Mouse (Mus musculus) CH12.LX (cell line): ENCODE measurements around the gene Smtnl2. TPM values are rescaled to one million over a fixed set of nuclear protein-coding genes. Genes with fewer than 3 reads are reported as not detected.

Experiments used
- DNase-seq: peaks from one replicate; pipeline ENCODE4 v3.0.0-alpha.2; 2013; ENCODE audit errors: extremely low read depth
- H3K27ac ChIP-seq: 2 replicates; pipeline ENCODE4 v1.5.1; 2012; ENCODE audit warnings: low read depth, mild to moderate bottlenecking, control low read depth, moderate library complexity; ENCODE audit not compliant: insufficient read depth
- H3K27me3 ChIP-seq: replicated peaks from 2 replicates; pipeline ENCODE3; 2012; ENCODE audit warnings: inconsistent platforms
- H3K36me3 ChIP-seq, 2 experiments: replicated peaks in 1 of 2; 2 replicates each; pipeline versions ENCODE3 to v1.6.1; 2012; ENCODE audit warnings: inconsistent platforms in 1 of 2, low read length in 1 of 2, mild to moderate bottlenecking in 1 of 2, mixed read lengths in 1 of 2, moderate library complexity in 1 of 2; ENCODE audit not compliant: control insufficient read depth in 1 of 2, insufficient read depth in 1 of 2
- H3K4me1 ChIP-seq, 2 experiments: 2 replicates each; pipeline ENCODE4 v1.6.1; 2012; ENCODE audit warnings: inconsistent platforms in 1 of 2, moderate library complexity in 1 of 2; ENCODE audit not compliant: insufficient read depth in 2 of 2, control insufficient read depth in 1 of 2
- H3K4me2 ChIP-seq: 2 replicates; pipeline ENCODE4 v1.6.1; 2012; ENCODE audit warnings: low read depth, mild to moderate bottlenecking, control low read depth; ENCODE audit not compliant: poor library complexity, insufficient read depth, severe bottlenecking
- H3K4me3 ChIP-seq, 3 experiments: fragments of 150-350 bp in 1 of 3; sonication (generic) in 1 of 3; replicated peaks in 1 of 3; 2 replicates each; pipeline versions ENCODE3 to v1.5.1; 2011 to 2012; ENCODE audit warnings: low read depth in 2 of 3, low read length in 2 of 3, mild to moderate bottlenecking in 2 of 3, moderate library complexity in 2 of 3, control low read depth in 1 of 3, improper control_type of control experiment in 1 of 3, inconsistent platforms in 1 of 3, mixed read lengths in 1 of 3; ENCODE audit not compliant: poor library complexity in 1 of 3
- H3K79me2 ChIP-seq: replicated peaks from 2 replicates; pipeline ENCODE4 v1.6.1; 2012; ENCODE audit warnings: mild to moderate bottlenecking, moderate library complexity; ENCODE audit not compliant: control insufficient read depth, poor library complexity, insufficient read depth, severe bottlenecking; ENCODE audit errors: extremely low read depth
- H3K9ac ChIP-seq: 2 replicates; pipeline ENCODE4 v1.6.1; 2012; ENCODE audit warnings: low read depth, mild to moderate bottlenecking, control low read depth, moderate library complexity; ENCODE audit not compliant: insufficient read depth
- H3K9me3 ChIP-seq: replicated peaks from 2 replicates; pipeline ENCODE3; 2012; ENCODE audit warnings: low read length, inconsistent platforms, mixed read lengths
- BHLHE40 ChIP-seq: IDR thresholded peaks from 2 replicates; pipeline ENCODE4 v1.6.1; 2011; ENCODE audit warnings: mild to moderate bottlenecking, low read depth, low read length, improper control_type of control experiment
- E2F4 ChIP-seq: IDR thresholded peaks from 2 replicates; pipeline ENCODE4 v1.6.1; 2011; ENCODE audit warnings: low read depth, low read length, improper control_type of control experiment; ENCODE audit not compliant: insufficient replicate concordance
- ETS1 ChIP-seq: conservative IDR thresholded peaks from 2 replicates; pipeline ENCODE4 v1.6.1; 2012; ENCODE audit warnings: low read depth, mild to moderate bottlenecking, inconsistent platforms, low read length, improper control_type of control experiment, moderate library complexity
- HCFC1 ChIP-seq: IDR thresholded peaks from 2 replicates; pipeline ENCODE4 v1.6.1; 2012; ENCODE audit warnings: low read depth, mild to moderate bottlenecking, inconsistent platforms, low read length, improper control_type of control experiment
- IRF4 ChIP-seq: IDR thresholded peaks from 2 replicates; pipeline ENCODE4 v1.6.1; 2014; ENCODE audit warnings: low read depth, mild to moderate bottlenecking, inconsistent platforms, low read length, improper control_type of control experiment
- JUN ChIP-seq: IDR thresholded peaks from 2 replicates; pipeline ENCODE4 v1.6.1; 2011; ENCODE audit warnings: low read depth, mild to moderate bottlenecking, low read length, improper control_type of control experiment, moderate library complexity; ENCODE audit not compliant: insufficient read depth
- KAT2A ChIP-seq: IDR thresholded peaks from 2 replicates; pipeline ENCODE4 v1.6.1; 2012; ENCODE audit warnings: low read length, improper control_type of control experiment, inconsistent platforms; ENCODE audit not compliant: insufficient replicate concordance
- MAX ChIP-seq: IDR thresholded peaks from 2 replicates; pipeline ENCODE4 v1.6.1; 2011; ENCODE audit warnings: low read length, improper control_type of control experiment
- MAZ ChIP-seq: IDR thresholded peaks from 2 replicates; pipeline ENCODE4 v1.6.1; 2012; ENCODE audit warnings: low read depth, mild to moderate bottlenecking, inconsistent platforms, low read length, improper control_type of control experiment, moderate library complexity
- NELFE ChIP-seq: IDR thresholded peaks from 2 replicates; pipeline ENCODE4 v1.6.1; 2011; ENCODE audit warnings: low read depth, low read length, improper control_type of control experiment
- PAX5 ChIP-seq: IDR thresholded peaks from 2 replicates; pipeline ENCODE4 v1.6.1; 2012; ENCODE audit warnings: low read length, inconsistent platforms, mixed read lengths
- SIN3A ChIP-seq: IDR thresholded peaks from 2 replicates; pipeline ENCODE4 v1.6.1; 2012; ENCODE audit warnings: low read length, improper control_type of control experiment, inconsistent platforms
- SMC3 ChIP-seq: IDR thresholded peaks from 2 replicates; pipeline ENCODE4 v1.6.1; 2011; ENCODE audit warnings: low read depth, low read length, improper control_type of control experiment
- UBTF ChIP-seq: IDR thresholded peaks from 2 replicates; pipeline ENCODE4 v1.6.1; 2012; ENCODE audit warnings: low read depth, mild to moderate bottlenecking, inconsistent platforms, low read length, improper control_type of control experiment, moderate library complexity
- USF2 ChIP-seq: conservative IDR thresholded peaks from 2 replicates; pipeline ENCODE4 v1.6.1; 2011; ENCODE audit warnings: low read depth, low read length, improper control_type of control experiment
- ZKSCAN1 ChIP-seq: IDR thresholded peaks from 2 replicates; pipeline ENCODE4 v1.6.1; 2012; ENCODE audit warnings: low read depth, inconsistent platforms, low read length, improper control_type of control experiment, borderline replicate concordance
- dilution Hi-C: fragments of 300-500 bp; cut with MboI; formaldehyde crosslinking; loops from 2 replicates; pipeline ENCODE4 v1.14.3; 2020; ENCODE audit warnings: low sequenced_read_pairs; ENCODE audit not compliant: extremely low pct_unique_long_range_greater_than_20kb, extremely low pct_ligation_motif_present
- in situ Hi-C: fragments of 300-500 bp; cut with MboI; formaldehyde crosslinking; loops from 3 replicates; pipeline ENCODE4 v1.14.3; 2019; ENCODE audit warnings: low sequenced_read_pairs, low pct_ligation_motif_present, low pct_unique_long_range_greater_than_20kb, mixed read lengths
- polyA plus RNA-seq: library from polyadenylated mRNA; unstranded; fragments of >175 nt; gene quantifications from 2 replicates; pipeline ENCODE4 v1.2.1, GENCODE M21; 2012; ENCODE audit warnings: low read depth; ENCODE audit not compliant: insufficient read length
- total RNA-seq, 2 experiments: library from RNA; depleted of rRNA; stranded (reverse); fragments of 300-350 nt in 1 of 2; fragments of >200 nt in 1 of 2; gene quantifications; 2 replicates each; pipeline ENCODE4 v1.2.3; 2012 to 2014

Gene Smtnl2
- total and polyA plus RNA-seq, 3 experiments: 0.47 TPM; not detected in 1

GRCm38 (mm10) chr11:72413601-72414190 is 2.2 kb upstream of the Smtnl2 start:
- Histone ChIP-seq H3K9ac (no peak overlapping the region), H3K27ac (no peak overlapping the region), H3K36me3 (no peaks in the 10 kb centered on the region), H3K4me2 (no peak overlapping the region), H3K79me2 (no peaks in the 10 kb centered on the region), H3K4me1 (peaks cover 5 to 11% of the 10 kb centered on the region in 2 experiments), H3K9me3 (peaks cover 3% of the 10 kb centered on the region), H3K27me3 (peaks cover 73% of the 10 kb centered on the region), H3K4me3 (no peak overlapping the region)
- dilution Hi-C loops: no loop called here
- in situ Hi-C loops: no loop called here
- DNase-seq: no peak
- no peak for TF ChIP-seq ETS1
- no peak for TF ChIP-seq E2F4
- no peak for TF ChIP-seq JUN
- TF ChIP-seq SIN3A: no peak
- no peak for TF ChIP-seq MAX
- TF ChIP-seq USF2: no peak
- TF ChIP-seq KAT2A: no peak
- TF ChIP-seq ZKSCAN1: no peak
- TF ChIP-seq SMC3: no peak
- TF ChIP-seq UBTF: no peak
- TF ChIP-seq BHLHE40: no peak
- no peak for TF ChIP-seq HCFC1
- TF ChIP-seq MAZ: no peak
- TF ChIP-seq IRF4: no peak
- no peak for TF ChIP-seq NELFE

GRCm38 (mm10) chr11:72413016-72413415 is 1.5 kb upstream of the Smtnl2 start:
- H3K27ac ChIP-seq: no peak overlapping the region
- H3K79me2 ChIP-seq: no peaks in the 10 kb centered on the region
- H3K4me1 ChIP-seq: peaks cover 5 to 11% of the 10 kb centered on the region in 2 experiments
- no peak overlapping the region for H3K4me2 ChIP-seq
- H3K9me3 ChIP-seq: peaks cover 3% of the 10 kb centered on the region
- TF ChIP-seq PAX5: no peak
- H3K9ac ChIP-seq: no peak overlapping the region
- in situ Hi-C loops (no loop called here), dilution Hi-C loops (no loop called here)
- no peak overlapping the region for H3K4me3 ChIP-seq
- H3K36me3 ChIP-seq: no peaks in the 10 kb centered on the region
- no peak for DNase-seq
- H3K27me3 ChIP-seq: peaks cover 80% of the 10 kb centered on the region
